Mouse (Mus musculus): ENCODE results near the gene Nemp1. TPM values are rescaled to one million over a fixed set of nuclear protein-coding genes. Genes with fewer than 3 reads are reported as not detected.

Nemp1 gene
- polyA plus RNA-seq, 2 experiments, result 5.5 to 5.6 TPM

DNA sequence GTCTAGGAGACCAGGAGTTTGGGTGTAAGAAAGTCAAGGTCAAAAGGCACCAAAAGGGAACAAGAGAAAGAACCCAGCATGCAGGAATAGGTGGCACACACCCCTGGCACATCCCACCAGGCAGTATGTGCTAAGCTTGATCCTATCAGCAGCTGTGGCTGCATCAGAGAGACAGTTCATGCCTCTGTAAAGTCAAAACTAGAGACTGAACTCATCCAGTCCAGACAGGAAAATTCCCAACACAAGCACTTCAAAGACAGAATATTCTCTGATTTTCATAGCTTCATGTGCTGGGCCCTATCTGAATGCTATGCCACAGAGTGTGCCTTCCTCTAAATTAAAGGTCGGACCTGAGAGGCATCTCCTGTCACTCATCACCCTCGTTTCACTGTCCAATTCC lies 70.9 kb downstream of the Nemp1 start:
- ATAC-seq (ENCODE audit: insufficient read depth) (no peak), DNase-seq (ENCODE audit: low read depth in 3 of 3, low spot score in 3 of 3) (no peak)
- 11% methylated on average over 2 of the region's 2 CpGs for WGBS (ENCODE audit: insufficient replicate concordance)
- H3K9me3 ChIP-seq (ENCODE audit: control insufficient read depth, low read length), result no peaks in the 10 kb centered on the region
- H3K9ac ChIP-seq (replicated peaks), result no peak overlapping the region
- H3K27me3 ChIP-seq (ENCODE audit: control insufficient read depth, insufficient read depth, low read length), result no peaks in the 10 kb centered on the region
- H3K36me3 ChIP-seq (replicated peaks; ENCODE audit: control insufficient read depth, insufficient read depth, low read depth), result peaks cover 10% of the 10 kb centered on the region
- no peak overlapping the region for H3K27ac ChIP-seq
- H3K4me2 ChIP-seq (ENCODE audit: low read depth), result no peak overlapping the region
- peaks cover 39 to 45% of the 10 kb centered on the region in 2 experiments for H3K4me1 ChIP-seq (replicated peaks; ENCODE audit: control insufficient read depth in 2 of 2, insufficient read depth in 2 of 2, low read length in 1 of 2)
- TF ChIP-seq EP300 (IDR thresholded peaks at IDR 0.05; ENCODE audit: low read depth) (no peak), CTCF (IDR thresholded peaks at IDR 0.05; ENCODE audit: low read depth) (no peak)
- no peak overlapping the region for H3K4me3 ChIP-seq (ENCODE audit: insufficient read depth in 1 of 2, low read depth in 2 of 2, low read length in 2 of 2)

DNA sequence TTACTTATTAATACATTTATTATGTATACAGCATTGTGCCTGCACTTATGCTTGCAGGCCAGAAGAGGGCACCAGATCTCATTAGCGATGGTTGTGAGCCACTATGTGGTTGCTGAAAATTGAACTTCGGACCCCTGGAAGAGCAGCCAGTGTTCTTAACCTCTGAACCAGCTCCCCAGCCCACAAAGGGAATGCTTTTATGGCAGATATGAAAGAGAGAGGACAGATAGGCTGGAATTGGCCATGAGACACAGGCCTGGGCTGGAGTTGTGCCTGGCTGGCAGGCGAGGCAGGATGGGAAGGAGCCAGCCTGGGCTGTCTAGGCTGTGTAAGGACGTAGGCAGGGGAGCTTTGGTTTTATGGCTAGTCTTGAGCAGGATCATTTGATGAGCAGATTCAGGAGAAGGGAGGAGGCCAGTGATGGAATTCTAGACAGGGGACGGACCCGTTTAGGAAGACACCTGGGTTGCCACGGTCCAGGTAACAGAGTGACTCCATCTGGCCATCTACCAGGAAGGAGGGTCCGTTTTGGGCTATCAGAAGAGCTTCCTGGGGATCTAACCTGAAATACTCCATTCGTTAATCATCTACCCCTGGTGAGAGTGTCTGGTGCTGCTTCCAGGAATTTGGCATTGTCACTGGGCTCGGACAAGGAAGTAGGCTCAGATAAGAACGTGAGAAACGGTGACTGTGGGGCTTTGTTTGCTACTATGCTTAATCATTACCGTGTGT lies 71.6 kb downstream of the Nemp1 start:
- peak overlapping the region; percentile 45 for H3K27ac ChIP-seq
- DNase-seq (ENCODE audit: low read depth in 3 of 3, low spot score in 3 of 3), result peak in 2 of 3 experiments; percentile 55 to 63
- peaks cover 36 to 44% of the 10 kb centered on the region in 2 experiments for H3K4me1 ChIP-seq (replicated peaks; ENCODE audit: control insufficient read depth in 2 of 2, insufficient read depth in 2 of 2, low read length in 1 of 2)
- TF ChIP-seq CTCF (IDR thresholded peaks at IDR 0.05; ENCODE audit: low read depth) (peak; percentile 86), EP300 (IDR thresholded peaks at IDR 0.05; ENCODE audit: low read depth) (0 out of 2 replicates have a peak, but pooled peaks have one; percentile 11)
- no peaks in the 10 kb centered on the region for H3K27me3 ChIP-seq (ENCODE audit: control insufficient read depth, insufficient read depth, low read length)
- peak overlapping the region in 1 of 2 experiments; percentile 82; a peak in 2 of 4 replicates for H3K4me3 ChIP-seq (ENCODE audit: insufficient read depth in 1 of 2, low read depth in 2 of 2, low read length in 2 of 2)
- peak; percentile 40; the same call in 1 of the 2 replicates for ATAC-seq (ENCODE audit: insufficient read depth)
- peak overlapping the region; percentile 75 for H3K4me2 ChIP-seq (ENCODE audit: low read depth)
- H3K36me3 ChIP-seq (replicated peaks; ENCODE audit: control insufficient read depth, insufficient read depth, low read depth), result peaks cover 15% of the 10 kb centered on the region
- H3K9me3 ChIP-seq (ENCODE audit: control insufficient read depth, low read length), result no peaks in the 10 kb centered on the region
- peak overlapping the region; percentile 79; the same call in 1 of the 2 replicates for H3K9ac ChIP-seq (replicated peaks)
- WGBS (ENCODE audit: insufficient replicate concordance), result 21% methylated on average over 13 of the region's 13 CpGs

DNA sequence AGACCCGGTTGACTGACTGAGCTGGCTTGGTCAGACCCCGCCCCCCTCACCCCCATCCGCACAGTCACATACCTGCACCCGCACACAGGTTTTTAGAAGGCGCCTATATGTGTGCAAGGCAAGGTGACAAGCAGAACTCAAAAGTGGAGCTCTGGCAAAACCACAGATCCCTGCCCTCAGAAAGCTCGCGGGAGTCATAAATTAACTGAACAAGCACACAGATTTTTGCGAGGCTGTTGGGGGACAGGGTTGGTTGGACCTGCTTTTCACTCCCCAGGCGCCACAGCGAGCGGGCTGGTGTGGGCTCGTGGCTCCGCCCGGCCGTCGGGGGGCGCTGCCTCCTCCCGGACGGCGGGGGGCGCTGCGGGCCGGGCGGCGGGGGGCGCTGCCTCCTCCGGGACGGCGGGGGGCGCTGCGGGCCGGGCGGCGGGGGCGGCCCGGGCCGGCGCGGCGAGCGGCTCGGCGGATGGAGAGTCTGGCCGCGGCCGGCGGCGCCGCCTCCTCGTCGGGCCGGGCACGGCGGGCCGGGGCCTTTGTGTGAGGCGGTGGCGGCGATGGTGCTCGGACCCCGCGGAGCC lies 72.5 kb downstream of the Nemp1 start, which contains the start of gene Zbtb39:
Gene Zbtb39 (plus strand): TSS at position 456 of the 578 bp plus-strand sequence.
- H3K27ac ChIP-seq, result peak within 1 kb of the TSS; percentile 45
- peak in 2 of 3 experiments; percentile 51 to 54 for DNase-seq (ENCODE audit: low read depth in 3 of 3, low spot score in 3 of 3)
- H3K4me3 ChIP-seq (ENCODE audit: insufficient read depth in 1 of 2, low read depth in 2 of 2, low read length in 2 of 2), result peak within 1 kb of the TSS; percentile 72 to 82
- H3K9ac ChIP-seq (replicated peaks), result peak within 1 kb of the TSS; percentile 79
- no peaks in the 10 kb centered on the region for H3K9me3 ChIP-seq (ENCODE audit: control insufficient read depth, low read length)
- H3K36me3 ChIP-seq (replicated peaks; ENCODE audit: control insufficient read depth, insufficient read depth, low read depth), result peaks cover 22% of the 10 kb centered on the region
- 3% methylated on average over 50 of the region's 61 CpGs for WGBS (ENCODE audit: insufficient replicate concordance)
- peaks cover 29 to 36% of the 10 kb centered on the region in 2 experiments for H3K4me1 ChIP-seq (replicated peaks; ENCODE audit: control insufficient read depth in 2 of 2, insufficient read depth in 2 of 2, low read length in 1 of 2)
- H3K27me3 ChIP-seq (ENCODE audit: control insufficient read depth, insufficient read depth, low read length), result no peaks in the 10 kb centered on the region
- ATAC-seq (ENCODE audit: insufficient read depth), result peak; percentile 69
- peak within 1 kb of the TSS; percentile 75 for H3K4me2 ChIP-seq (ENCODE audit: low read depth)
- TF ChIP-seq CTCF (IDR thresholded peaks at IDR 0.05; ENCODE audit: low read depth) (peak; percentile 47), EP300 (IDR thresholded peaks at IDR 0.05; ENCODE audit: low read depth) (no peak)

DNA sequence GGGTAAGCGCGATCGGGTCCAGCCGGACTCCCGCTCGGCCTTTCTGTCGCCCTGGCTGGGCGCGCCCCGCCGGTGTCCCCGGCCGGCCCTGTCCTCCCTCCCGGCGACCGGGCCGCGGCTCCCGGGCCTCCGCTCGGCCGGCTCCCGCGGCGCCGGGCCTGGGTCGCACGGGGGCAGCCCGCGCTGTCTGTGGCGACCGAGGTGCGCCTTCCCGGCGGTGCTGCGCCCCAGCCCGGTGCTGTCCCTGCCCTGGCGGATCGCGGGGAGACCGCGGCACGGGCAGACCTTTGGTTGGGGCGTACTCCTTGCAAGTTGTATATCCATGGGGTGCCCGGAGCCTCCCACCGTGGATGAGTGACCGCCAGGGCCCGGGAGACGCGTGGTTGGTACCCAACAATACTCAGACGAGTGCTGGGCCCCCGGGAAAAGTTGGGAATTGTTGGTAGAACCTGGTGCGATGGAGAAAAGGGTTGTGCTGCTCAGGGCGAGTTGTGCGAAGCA lies 73.0 kb downstream of the Nemp1 start:
- ATAC-seq (ENCODE audit: insufficient read depth), result peak; percentile 40
- no peak for DNase-seq (ENCODE audit: low read depth in 3 of 3, low spot score in 3 of 3)
- WGBS (ENCODE audit: insufficient replicate concordance), result under 1% methylated on average over 54 of the region's 55 CpGs

DNA sequence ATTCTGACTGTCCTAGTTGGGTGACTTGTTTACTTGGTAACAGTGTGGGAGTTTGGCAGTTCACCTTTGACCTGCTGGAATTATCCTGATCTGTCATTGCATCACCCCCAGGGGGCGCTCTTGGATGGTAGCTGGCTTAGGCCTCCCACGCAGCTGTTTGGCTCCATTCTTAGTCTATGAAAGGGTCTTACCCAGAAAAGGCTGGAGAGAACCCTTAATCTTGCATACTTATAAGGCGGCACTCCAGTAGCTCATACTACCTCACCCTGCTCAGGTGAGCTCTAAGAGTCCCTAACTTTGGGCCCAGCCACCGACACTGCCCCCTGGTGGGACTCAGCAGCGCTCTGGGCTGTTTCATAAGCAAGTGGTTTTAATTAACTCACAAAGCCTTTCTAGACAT lies 78.0 kb downstream of the Nemp1 start:
- Histone ChIP-seq H3K27me3 (ENCODE audit: control insufficient read depth, insufficient read depth, low read length) (no peaks in the 10 kb centered on the region), H3K4me1 (replicated peaks; ENCODE audit: control insufficient read depth in 2 of 2, insufficient read depth in 2 of 2, low read length in 1 of 2) (peaks cover 3 to 16% of the 10 kb centered on the region in 2 experiments), H3K36me3 (replicated peaks; ENCODE audit: control insufficient read depth, insufficient read depth, low read depth) (peaks cover 22% of the 10 kb centered on the region), H3K9ac (replicated peaks) (no peak overlapping the region), H3K4me2 (ENCODE audit: low read depth) (no peak overlapping the region), H3K9me3 (ENCODE audit: control insufficient read depth, low read length) (no peaks in the 10 kb centered on the region), H3K4me3 (ENCODE audit: insufficient read depth in 1 of 2, low read depth in 2 of 2, low read length in 2 of 2) (no peak overlapping the region), H3K27ac (no peak overlapping the region)
- WGBS (ENCODE audit: insufficient replicate concordance), result 75% methylated on average over 5 of the region's 5 CpGs
- TF ChIP-seq CTCF (IDR thresholded peaks at IDR 0.05; ENCODE audit: low read depth) (peak; percentile 79), EP300 (IDR thresholded peaks at IDR 0.05; ENCODE audit: low read depth) (no peak)
- no peak for DNase-seq (ENCODE audit: low read depth in 3 of 3, low spot score in 3 of 3)
- no peak for ATAC-seq (ENCODE audit: insufficient read depth)

More for the DNA sequence above, 73.0 kb downstream of the Nemp1 start:
- H3K4me2 ChIP-seq (ENCODE audit: low read depth), result peak overlapping the region; percentile 75
- H3K9me3 ChIP-seq (ENCODE audit: control insufficient read depth, low read length), result no peaks in the 10 kb centered on the region
- H3K4me1 ChIP-seq (replicated peaks; ENCODE audit: control insufficient read depth in 2 of 2, insufficient read depth in 2 of 2, low read length in 1 of 2), result peaks cover 29 to 34% of the 10 kb centered on the region in 2 experiments
- no peak overlapping the region; the same call in 1 of the 2 replicates for H3K27ac ChIP-seq
- TF ChIP-seq EP300 (IDR thresholded peaks at IDR 0.05; ENCODE audit: low read depth), result no peak
- no peak for TF ChIP-seq CTCF (IDR thresholded peaks at IDR 0.05; ENCODE audit: low read depth)
- H3K27me3 ChIP-seq (ENCODE audit: control insufficient read depth, insufficient read depth, low read length), result no peaks in the 10 kb centered on the region
- peak overlapping the region; percentile 72 to 82 for H3K4me3 ChIP-seq (ENCODE audit: insufficient read depth in 1 of 2, low read depth in 2 of 2, low read length in 2 of 2)
- peaks cover 22% of the 10 kb centered on the region for H3K36me3 ChIP-seq (replicated peaks; ENCODE audit: control insufficient read depth, insufficient read depth, low read depth)
- H3K9ac ChIP-seq (replicated peaks), result peak overlapping the region; percentile 79

All from liver, embryonic 14.5 days (tissue).